Comparison of ENCODE assay signal across 10 mouse cellular contexts in the genomic region with DNA sequence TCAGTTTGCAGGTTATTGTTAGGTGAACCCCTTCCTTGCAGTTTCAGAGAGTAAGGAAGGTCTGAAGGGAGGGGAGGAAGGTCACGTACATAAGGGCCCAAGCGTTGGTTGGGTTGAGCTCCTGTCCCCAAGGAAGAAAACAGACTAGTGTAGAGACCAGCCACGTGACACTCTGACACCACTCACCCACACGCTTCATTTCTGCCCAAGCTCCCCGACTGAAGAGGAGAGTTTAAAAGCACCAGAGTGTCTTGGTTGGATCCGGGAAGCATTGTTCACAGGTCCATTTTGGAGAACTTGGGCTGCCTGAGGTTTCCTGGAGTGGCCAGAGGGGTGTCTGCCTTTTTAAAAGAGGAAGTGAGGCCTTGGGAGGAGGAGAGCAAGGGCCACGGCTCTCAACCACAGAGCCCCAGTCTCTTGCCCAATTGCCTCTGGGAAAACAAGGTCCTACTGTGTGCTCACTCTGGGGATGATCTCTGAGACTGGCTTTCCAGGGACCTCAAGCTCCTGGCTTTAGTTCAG. TPM values are rescaled to one million over a fixed set of nuclear protein-coding genes. Genes with fewer than 3 reads are reported as not detected.
DNase-seq lines count a peak whose midpoint lies in the region; ATAC-seq and TF ChIP-seq lines count a peak whose summit lies in the region.
"Had no signal": no experiment of that assay in that cellular context is flagged by ENCODE, and none has a peak within 500 bp of the region (broad histone marks: within the 10 kb centered on the region; RNA-seq: fewer than 3 reads in every experiment).

No protein-coding gene starts in this region.

- peak; percentile 55 for ATAC-seq in granulocyte monocyte progenitor cell, adult 5-6 weeks (replicated peaks; ENCODE audit: poor library complexity, severe bottlenecking)
- ATAC-seq in neural tube, embryonic 15.5 days (ENCODE audit: low FRiP score), result no peak

- H3K9ac ChIP-seq in CH12.LX (ENCODE audit: insufficient read depth, low read depth), result no peak overlapping the region
- H3K9ac ChIP-seq in neural tube, embryonic 15.5 days (replicated peaks), result no peak overlapping the region
- H3K9ac ChIP-seq: limb, embryonic 13.5 days had no signal

- H3K36me3 ChIP-seq in CH12.LX (replicated peaks in 1 of 2; ENCODE audit: control insufficient read depth in 1 of 2, insufficient read depth in 1 of 2, low read length in 1 of 2) (peaks cover 7 to 43% of the 10 kb centered on the region in 2 experiments), macrophage (ENCODE audit: inconsistent target) (peaks cover 17% of the 10 kb centered on the region; the same call in 1 of the 2 replicates)
- no peaks in the 10 kb centered on the region for H3K36me3 ChIP-seq in neural tube, embryonic 15.5 days
- H3K36me3 ChIP-seq: limb, embryonic 13.5 days had no signal

- in situ Hi-C loops in CH12.LX (cut with MboI; ENCODE audit: low pct_ligation_motif_present, low pct_unique_long_range_greater_than_20kb, low sequenced_read_pairs), result no loop called here

- 0% methylated on average over 6 of the region's 7 CpGs for WGBS in macrophage (ENCODE audit: missing documents)
- WGBS in neural tube, embryonic 15.5 days, result 84% methylated on average over 7 of the region's 7 CpGs

- TF ChIP-seq RAD21 in CH12.LX (IDR thresholded peaks at IDR 0.05; ENCODE audit: low read depth, low read length), result no peak

- no peak; the same call in 1 of the 2 replicates for TF ChIP-seq POLR2A in CH12.LX (IDR thresholded peaks at IDR 0.05; ENCODE audit: low read depth, low read length)

- no peaks in the 10 kb centered on the region for H3K9me3 ChIP-seq in CH12.LX (replicated peaks; ENCODE audit: low read length)
- no peaks in the 10 kb centered on the region for H3K9me3 ChIP-seq in neural tube, embryonic 15.5 days (replicated peaks)
- H3K9me3 ChIP-seq: limb, embryonic 13.5 days had no signal

- DNase-seq in heart, adult 9 months (ENCODE audit: low spot score in 2 of 2), result peak; percentile 46 to 68
- DNase-seq in heart, adult 8-10 months (ENCODE audit: low spot score), result no peak
- DNase-seq in CH12.LX (ENCODE audit: extremely low read depth), result peak; percentile 55
- DNase-seq in T-cell, adult 2 months (ENCODE audit: low spot score), result no peak
- no peak for DNase-seq in neural tube, embryonic 10.5 days (ENCODE audit: extremely low spot score, low spot score)
- DNase-seq: gastrocnemius, postnatal 36 days had no signal

- H3K79me2 ChIP-seq in CH12.LX (replicated peaks; ENCODE audit: control insufficient read depth, extremely low read depth, insufficient read depth, poor library complexity, severe bottlenecking) (peaks cover 16% of the 10 kb centered on the region), macrophage (ENCODE audit: inconsistent target) (peaks cover 83% of the 10 kb centered on the region)

- peak; percentile 86 for TF ChIP-seq EP300 in CH12.LX (IDR thresholded peaks at IDR 0.05; ENCODE audit: low read length)

- H3K27me3 ChIP-seq in CH12.LX (replicated peaks), result peaks cover under 1% of the 10 kb centered on the region
- H3K27me3 ChIP-seq in neural tube, embryonic 15.5 days (replicated peaks), result peaks cover 10% of the 10 kb centered on the region; the same call in 1 of the 2 replicates

- peaks cover 43 to 73% of the 10 kb centered on the region in 2 experiments for H3K4me1 ChIP-seq in CH12.LX (ENCODE audit: control insufficient read depth in 1 of 2, insufficient read depth in 2 of 2)
- H3K4me1 ChIP-seq in neural tube, embryonic 15.5 days, result peaks cover 33% of the 10 kb centered on the region

- no peak for TF ChIP-seq CTCF in CH12.LX (conservative IDR thresholded peaks at IDR 0.05 in 1 of 2, IDR thresholded peaks at IDR 0.05 in 1 of 2; ENCODE audit: low read depth in 2 of 2, low read length in 2 of 2)

- dilution Hi-C loops in CH12.LX (cut with MboI; ENCODE audit: extremely low pct_ligation_motif_present, extremely low pct_unique_long_range_greater_than_20kb, low sequenced_read_pairs), result no loop called here

- no peak overlapping the region for H3K27ac ChIP-seq in CH12.LX (ENCODE audit: insufficient read depth, low read depth)
- H3K27ac ChIP-seq in macrophage, result peak overlapping the region; percentile 96
- no peak overlapping the region for H3K27ac ChIP-seq in neural tube, embryonic 15.5 days (replicated peaks)
- H3K27ac ChIP-seq: limb, embryonic 13.5 days had no signal

- H3K4me3 ChIP-seq in CH12.LX (replicated peaks in 1 of 3; ENCODE audit: low read depth in 2 of 3, low read length in 2 of 3, poor library complexity in 1 of 3) (peak overlapping the region in 2 of 3 experiments; percentile 23 to 83), macrophage (ENCODE audit: inconsistent target) (peak overlapping the region; percentile 91)
- H3K4me3 ChIP-seq in neural tube, embryonic 15.5 days (replicated peaks), result no peak overlapping the region
- H3K4me3 ChIP-seq: limb, embryonic 13.5 days had no signal

- peak overlapping the region; percentile 52 for H3K4me2 ChIP-seq in CH12.LX (ENCODE audit: insufficient read depth, low read depth, poor library complexity, severe bottlenecking)
- no peak overlapping the region for H3K4me2 ChIP-seq in neural tube, embryonic 15.5 days
- H3K4me2 ChIP-seq: limb, embryonic 13.5 days had no signal

TF ChIP-seq in CH12.LX, 34 proteins besides CTCF, POLR2A, EP300 and RAD21 (continues in another document):
- TF ChIP-seq TBP (conservative IDR thresholded peaks at IDR 0.05; ENCODE audit: low read depth, low read length) (no peak), NRF1 (IDR thresholded peaks at IDR 0.05; ENCODE audit: low read depth, low read length) (no peak), ZNF384 (IDR thresholded peaks at IDR 0.05; ENCODE audit: low read depth, low read length) (no peak), USF1 (IDR thresholded peaks at IDR 0.05; ENCODE audit: low read depth, low read length) (peak; percentile 70), SIN3A (IDR thresholded peaks at IDR 0.05; ENCODE audit: low read length) (no peak), ZC3H11A (IDR thresholded peaks at IDR 0.05; ENCODE audit: low read depth, low read length) (no peak), MYC (IDR thresholded peaks at IDR 0.05; ENCODE audit: low read depth, low read length) (peak; percentile 67; the same call in 1 of the 2 replicates), ELF1 (IDR thresholded peaks at IDR 0.05; ENCODE audit: low read depth, low read length) (no peak), USF2 (conservative IDR thresholded peaks at IDR 0.05; ENCODE audit: low read depth, low read length) (peak; percentile 63), MAFK (IDR thresholded peaks at IDR 0.05; ENCODE audit: insufficient replicate concordance, low read length) (no peak), RCOR1 (conservative IDR thresholded peaks at IDR 0.05; ENCODE audit: low read depth, low read length) (0 out of 2 replicates have a peak, but pooled peaks have one; percentile 68), E2F4 (IDR thresholded peaks at IDR 0.05; ENCODE audit: insufficient replicate concordance, low read depth, low read length) (no peak), NELFE (IDR thresholded peaks at IDR 0.05; ENCODE audit: low read depth, low read length) (no peak), MEF2A (IDR thresholded peaks at IDR 0.05; ENCODE audit: borderline replicate concordance, low read depth, low read length) (0 out of 2 replicates have a peak, but pooled peaks have one; percentile 30), MXI1 (IDR thresholded peaks at IDR 0.05; ENCODE audit: low read depth, low read length) (no peak; the same call in 1 of the 2 replicates), ZKSCAN1 (IDR thresholded peaks at IDR 0.05; ENCODE audit: borderline replicate concordance, low read depth, low read length) (peak; percentile 99), TCF12 (IDR thresholded peaks at IDR 0.05; ENCODE audit: low read depth, low read length) (no peak), JUND (conservative IDR thresholded peaks at IDR 0.05; ENCODE audit: low read depth, low read length) (no peak), GABPA (IDR thresholded peaks at IDR 0.05; ENCODE audit: insufficient replicate concordance, low read depth, low read length) (no peak), CHD2 (IDR thresholded peaks at IDR 0.05; ENCODE audit: low read length) (peak; percentile 57; the same call in 1 of the 2 replicates), IRF4 (IDR thresholded peaks at IDR 0.05; ENCODE audit: low read depth, low read length) (peak; percentile 84), JUN (IDR thresholded peaks at IDR 0.05; ENCODE audit: insufficient read depth, low read depth, low read length) (no peak), SMC3 (IDR thresholded peaks at IDR 0.05; ENCODE audit: low read depth, low read length) (peak; percentile 9; the same call in 1 of the 2 replicates)

RNA-seq across cellular contexts. Expression of a gene that starts 3.5 kb away (rescaled TPM):
- 10 to 100 TPM; 11.1 to 16.8 (median 13.5) TPM for total RNA-seq in heart, adult 8-10 months (2022)
- total RNA-seq in CH12.LX (2012; rRNA removed) (15.8 and 18.2 TPM in 2 replicates), CH12.LX (2014; rRNA removed) (20.7 and 26.4 TPM in 2 replicates)
- polyA plus RNA-seq in CH12.LX (2012; ENCODE audit: insufficient read length, low read depth) (25.4 and 27.4 TPM in 2 replicates), macrophage (2018) (95.1 to 123 TPM (median 99.7 TPM) in 3 replicates)
- total RNA-seq in granulocyte monocyte progenitor cell, adult 5-6 weeks (2014; fragmentation: Nextera tagmentation), result 13.4 and 13.6 TPM in 2 replicates
- total RNA-seq in granulocyte monocyte progenitor cell, adult 5-6 weeks (2017), result 17.2 and 22.6 TPM in 2 replicates
- 1,000 to 10,000 TPM in 1 of 26 experiments, 100 to 1,000 TPM in 25; 132 to 1,109 (median 198) TPM for total RNA-seq in macrophage (2018; cell fraction: chromatin; rRNA removed)
- total RNA-seq in macrophage (2018; cell fraction: cytosol; rRNA removed), result 100 to 1,000 TPM in 14 of 26 experiments, 10 to 100 TPM in 12; 66.1 to 266 (median 101) TPM
- total RNA-seq in macrophage (2018; cell fraction: nucleus; rRNA removed), result 1,000 to 10,000 TPM in 1 of 26 experiments, 100 to 1,000 TPM in 25; 132 to 1,059 (median 192) TPM
- polyA plus RNA-seq in neural tube, embryonic 15.5 days (2015; fragmentation: Nextera tagmentation; extraction: Ambion mirVana), result 5.3 and 7.1 TPM in 2 replicates

RNA-seq across cellular contexts. Expression of a gene that starts 47.8 kb away (rescaled TPM):
- total RNA-seq in heart, adult 8-10 months (2022), result under 1 TPM; 0.19 to 0.69 (median 0.33) TPM
- total RNA-seq in CH12.LX (2012; rRNA removed) (129 and 142 TPM in 2 replicates), CH12.LX (2014; rRNA removed) (95.5 and 103 TPM in 2 replicates)
- polyA plus RNA-seq in CH12.LX (2012; ENCODE audit: insufficient read length, low read depth) (191 and 252 TPM in 2 replicates), macrophage (2018) (34.1 to 93.4 TPM (median 46.8 TPM) in 3 replicates)
- 1.8 and 8.8 TPM in 2 replicates for total RNA-seq in granulocyte monocyte progenitor cell, adult 5-6 weeks (2014; fragmentation: Nextera tagmentation)
- 7.5 and 8.2 TPM in 2 replicates for total RNA-seq in granulocyte monocyte progenitor cell, adult 5-6 weeks (2017)
- total RNA-seq in macrophage (2018; cell fraction: chromatin; rRNA removed), result 100 to 1,000 TPM in 1 of 26 experiments, 10 to 100 TPM in 18, 1 to 10 TPM in 7; 2.1 to 103 (median 34.8) TPM
- total RNA-seq in macrophage (2018; cell fraction: cytosol; rRNA removed), result 10 to 100 TPM; 11.9 to 91.3 (median 35.2) TPM
- 100 to 1,000 TPM in 7 of 26 experiments, 10 to 100 TPM in 19; 11.6 to 141 (median 56.9) TPM for total RNA-seq in macrophage (2018; cell fraction: nucleus; rRNA removed)
- polyA plus RNA-seq in neural tube, embryonic 15.5 days (2015; fragmentation: Nextera tagmentation; extraction: Ambion mirVana), result 0.35 and 1.8 TPM in 2 replicates

Comparison
In these comparisons a context has a peak if more than half of its experiments do, and no peak if none do; other contexts are left out.
1. DNase-seq: peak in heart, adult 9 months (2 of 2) and CH12.LX (single experiment); none in heart, adult 8-10 months (single experiment), T-cell, adult 2 months (single experiment) and neural tube, embryonic 10.5 days (single experiment).
2. RNA of a gene that starts 47.8 kb away (total RNA-seq): 95.5 to 142 TPM in CH12.LX; 1.8 to 8.8 TPM in granulocyte monocyte progenitor cell, adult 5-6 weeks and 0.19 to 0.69 TPM in heart, adult 8-10 months; every median in the first group is over 4 times any median in the second.